ENCODE assay signal across 23 mouse cellular contexts in the genomic region with DNA sequence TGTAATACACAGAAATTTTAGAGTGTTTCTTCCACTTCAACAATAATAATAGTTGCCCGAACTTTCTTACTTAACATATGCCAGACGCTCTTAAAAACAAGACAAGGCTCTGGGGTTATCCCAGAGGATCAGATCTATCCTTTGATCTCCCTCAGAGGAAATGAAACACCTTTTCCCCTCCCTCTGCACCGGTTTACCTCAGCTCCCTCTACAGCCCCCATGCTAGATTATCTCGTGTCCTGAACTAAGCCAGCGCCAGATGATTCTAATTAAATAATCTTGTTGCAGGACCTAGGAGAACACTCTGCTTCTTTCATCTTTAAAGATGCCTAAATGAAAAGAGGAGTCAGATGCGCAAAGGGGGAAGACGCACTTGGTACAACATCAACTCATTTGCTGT. TPM values are rescaled to one million over a fixed set of nuclear protein-coding genes. Genes with fewer than 3 reads are reported as not detected.
"Had no signal": no experiment of that assay in that cellular context is flagged by ENCODE, and none has a peak within 500 bp of the region (broad histone marks: within the 10 kb centered on the region; RNA-seq: fewer than 3 reads in every experiment).

No protein-coding gene starts in this region.

- H3K9me3 ChIP-seq: intestine, embryonic 15.5 days; kidney, embryonic 15.5 days; midbrain, embryonic 10.5 days; neural tube, embryonic 12.5 days had no signal

- H3K4me3 ChIP-seq: intestine, embryonic 15.5 days; kidney, embryonic 15.5 days; midbrain, embryonic 10.5 days; myocyte; neural tube, embryonic 12.5 days had no signal

- H3K4me1 ChIP-seq: intestine, embryonic 15.5 days; kidney, embryonic 15.5 days; midbrain, embryonic 10.5 days; neural tube, embryonic 12.5 days had no signal

- H3K27ac ChIP-seq: intestine, embryonic 15.5 days; kidney, embryonic 15.5 days; liver, embryonic 14.5 days; midbrain, embryonic 10.5 days; neural tube, embryonic 12.5 days; stomach, postnatal 0 days had no signal

- H3K9ac ChIP-seq: intestine, embryonic 15.5 days; kidney, embryonic 15.5 days; liver, embryonic 14.5 days; neural tube, embryonic 12.5 days had no signal

- DNase-seq: kidney, adult 2 months; kidney, postnatal 14 days; layer of hippocampus, postnatal 36 days; lung, adult 18-20 months; lung, postnatal 36 days; midbrain, embryonic 14.5 days; right cerebral cortex, postnatal 25 days; thymus, postnatal 4 days had no signal

- ATAC-seq: intestine, embryonic 15.5 days; lung, postnatal 0 days had no signal

- H3K36me3 ChIP-seq: intestine, embryonic 15.5 days; kidney, embryonic 15.5 days; midbrain, embryonic 10.5 days; neural tube, embryonic 12.5 days had no signal

- H3K4me2 ChIP-seq: intestine, embryonic 15.5 days; kidney, embryonic 15.5 days; neural tube, embryonic 12.5 days had no signal

- H3K27me3 ChIP-seq: intestine, embryonic 15.5 days; kidney, embryonic 15.5 days; neural tube, embryonic 12.5 days had no signal

RNA-seq across cellular contexts. Expression of gene Pou1f1, which starts 6.1 kb away (rescaled TPM):
- total RNA-seq: layer of hippocampus, adult 8-10 months; layer of hippocampus, postnatal 36 days; left cerebral cortex, adult 8-10 months; left cerebral cortex, postnatal 36 days; liver, adult 2 months; megakaryocyte progenitor cell, adult 5-6 weeks had no signal
- polyA plus RNA-seq: intestine, embryonic 15.5 days; kidney, adult 2 months; kidney, embryonic 15.5 days; large intestine, adult 2 months; liver, adult 2 months; liver, embryonic 14.5 days; lung, postnatal 0 days; midbrain, embryonic 10.5 days; midbrain, embryonic 14.5 days; myocyte; neural tube, embryonic 12.5 days; small intestine, adult 2 months had no signal
